Mouse (Mus musculus): ENCODE measurements around the gene Gga1. TPM values are rescaled to one million over a fixed set of nuclear protein-coding genes. Genes with fewer than 3 reads are reported as not detected.

Gene Gga1
- polyA plus RNA-seq (2021) = 60.7 TPM

DNA sequence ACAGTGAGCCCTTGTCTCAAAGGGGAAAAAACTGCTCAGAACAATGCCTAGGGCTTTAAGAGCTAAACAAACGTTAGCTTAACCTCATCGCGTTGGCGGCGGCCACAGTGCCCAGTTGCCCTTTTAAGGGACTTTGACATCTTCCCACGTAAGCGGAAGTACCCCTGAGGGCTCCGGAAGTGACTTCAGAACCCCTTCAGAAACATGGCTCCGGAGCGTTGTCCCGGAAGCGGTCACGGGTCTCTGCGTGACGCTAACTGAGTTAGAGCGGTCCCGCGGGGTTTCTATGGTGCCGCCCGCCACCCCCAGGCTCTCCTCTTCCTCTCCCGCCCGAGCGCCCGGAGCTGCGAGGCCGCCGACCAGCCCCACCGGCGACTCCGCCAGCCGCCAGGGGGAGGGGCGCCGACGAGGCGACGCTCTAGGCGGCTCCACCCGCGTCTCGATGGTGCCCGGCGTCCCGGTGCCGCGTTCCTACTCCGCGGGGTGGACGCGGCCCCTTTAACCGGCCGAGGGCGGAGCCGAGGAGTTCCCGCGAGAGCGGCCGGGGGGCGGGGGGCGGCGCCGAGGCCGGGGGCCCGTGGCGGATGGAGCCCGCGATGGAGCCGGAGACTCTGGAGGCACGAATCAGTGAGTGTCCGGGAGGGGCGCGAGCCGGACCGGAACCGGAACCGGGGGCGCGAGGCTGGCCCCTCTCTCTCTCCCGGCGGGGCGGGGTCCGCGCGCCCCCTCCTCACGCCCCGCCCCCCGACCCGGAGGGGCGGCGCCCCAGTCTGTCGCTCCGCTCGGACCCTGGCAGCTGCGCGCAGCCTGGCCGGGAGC is at the start of gene Gga1:
TSS of gene Gga1 (plus strand) at position 200 of the 819 bp plus-strand sequence.
- no peak for TF ChIP-seq CTCF (IDR thresholded peaks at IDR 0.05)
- no peaks in the 10 kb centered on the region for H3K27me3 ChIP-seq
- in situ Hi-C loops (cut with MboI; ENCODE audit: low pct_unique_long_range_greater_than_20kb) = no loop called here
- peak; percentile 91 for DNase-seq (ENCODE audit: low read depth, low spot score)
- ChIA-PET POLR2A (interaction anchor here (0.5 to 1.2 kb wide), 4 partner anchors 22 to 57 kb away, joined by 3 to 5 read pairs (median 3); partner anchors contain the start of genes Gm49510, Nol12 and Sh3bp1), CTCF (interaction anchor here (0.9 to 1.2 kb wide), 2 partner anchors 43 to 53 kb away, joined by 3 to 5 read pairs; no protein-coding TSS in a partner anchor)
- ATAC-seq = peak; percentile 63

GRCm38 (mm10) chr15:78828315-78828714 is 48.7 kb upstream of the Gga1 start:
- in situ Hi-C loops (cut with MboI; ENCODE audit: low pct_unique_long_range_greater_than_20kb) = no loop called here
- POLR2A ChIA-PET = interaction anchor here (2.3 to 3.6 kb wide), 2 partner anchors 19 to 22 kb away, joined by 6 to 14 read pairs; no protein-coding TSS in a partner anchor
- H3K27me3 ChIP-seq = no peaks in the 10 kb centered on the region
- CTCF ChIA-PET = interaction anchor here (5.1 to 10.1 kb wide), 2 partner anchors 23 to 42 kb away, joined by 34 to 144 read pairs; partner anchors contain the start of gene Lgals2
- no peak for TF ChIP-seq CTCF (IDR thresholded peaks at IDR 0.05)
- DNase-seq (ENCODE audit: low read depth, low spot score) (no peak), ATAC-seq (peak; percentile 60)

DNA sequence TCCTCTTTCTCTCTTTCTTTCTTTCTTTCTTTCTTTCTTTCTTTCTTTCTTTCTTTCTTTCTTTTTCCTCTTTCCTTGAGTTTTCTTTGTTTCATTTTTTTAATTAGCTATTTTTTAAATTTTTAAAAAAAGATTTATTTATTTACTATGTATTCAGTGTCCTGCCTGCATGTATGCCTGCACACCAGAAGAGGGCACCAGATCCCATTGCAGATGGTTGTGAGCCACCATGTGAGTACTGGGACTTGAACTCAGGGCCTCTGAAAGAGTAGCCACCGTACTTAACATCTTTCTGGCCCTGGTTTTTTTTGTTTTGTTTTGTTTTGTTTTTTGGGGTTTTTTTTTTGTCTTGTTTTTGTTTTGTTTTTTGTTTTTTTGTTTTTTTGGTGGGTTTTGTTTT is 47.4 kb upstream of the Gga1 start:
- ChIA-PET CTCF (interaction anchor here (0.6 to 10.1 kb wide), 3 partner anchors 22 to 82 kb away, joined by 3 to 144 read pairs (median 34); partner anchors contain the start of gene Lgals2), POLR2A (interaction anchor here (1.0 kb wide), 1 partner anchor 23 kb away, joined by 3 read pairs; no protein-coding TSS in a partner anchor)
- no peak for DNase-seq (ENCODE audit: low read depth, low spot score)
- TF ChIP-seq CTCF (IDR thresholded peaks at IDR 0.05) = no peak
- no peaks in the 10 kb centered on the region for H3K27me3 ChIP-seq
- in situ Hi-C loops (cut with MboI; ENCODE audit: low pct_unique_long_range_greater_than_20kb) = no loop called here
- no peak for ATAC-seq

DNA sequence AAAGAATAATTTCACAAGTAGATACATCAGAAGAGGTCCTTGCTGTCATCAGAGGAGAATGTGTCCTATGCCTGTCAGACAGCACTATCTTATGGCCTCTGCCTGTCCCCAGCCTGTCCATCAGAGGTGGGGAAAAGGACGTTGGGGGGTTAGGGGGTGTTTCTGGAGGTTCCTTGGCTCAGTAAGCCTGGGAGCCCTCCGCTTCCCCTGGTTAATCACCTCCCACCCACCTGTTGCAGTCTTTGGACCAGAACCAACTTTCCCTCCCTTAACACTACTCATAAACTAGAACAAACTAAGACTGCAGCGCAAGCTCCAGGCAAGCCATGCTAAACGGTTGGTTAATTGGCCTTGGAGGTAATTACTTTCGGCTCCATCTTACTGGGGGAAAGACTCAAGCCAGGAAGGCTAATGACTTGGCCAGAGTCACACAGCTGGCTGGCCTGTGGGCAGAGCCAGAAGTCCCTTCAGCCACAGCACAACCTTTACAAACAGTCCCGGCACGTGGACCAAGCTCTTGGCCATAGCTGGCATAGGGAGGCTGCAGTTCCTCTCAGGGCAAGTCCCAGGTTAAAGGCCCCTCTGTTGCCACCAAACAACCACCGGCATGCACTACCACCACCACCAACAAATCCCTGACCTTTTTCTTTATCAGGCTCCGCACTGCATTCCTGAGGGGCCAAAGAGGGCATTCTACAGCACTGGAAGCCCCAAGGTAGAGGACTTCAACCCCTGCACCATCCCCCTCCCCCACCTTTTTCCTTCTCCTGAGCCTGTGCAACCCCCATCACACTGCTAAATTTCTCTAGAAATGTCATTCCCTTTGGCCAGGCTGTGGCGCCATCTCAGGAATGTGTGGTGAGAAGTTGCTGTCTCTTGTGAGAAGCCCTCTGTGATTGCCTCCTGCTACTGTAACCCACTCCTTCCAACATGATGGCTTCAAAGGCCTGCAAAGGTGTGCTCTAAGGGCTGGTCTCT is 46.0 kb upstream of the Gga1 start:
- ChIA-PET POLR2A (interaction anchor here (1.6 to 3.9 kb wide), 3 partner anchors 11 to 22 kb away, joined by 5 to 27 read pairs (median 12); partner anchors contain the start of gene Cdc42ep1), CTCF (interaction anchor here (1.2 to 10.1 kb wide), 2 partner anchors 8 to 20 kb away, joined by 3 to 144 read pairs; partner anchors contain the start of gene Lgals2)
- H3K27me3 ChIP-seq = no peaks in the 10 kb centered on the region
- no peak for TF ChIP-seq CTCF (IDR thresholded peaks at IDR 0.05)
- in situ Hi-C loops (cut with MboI; ENCODE audit: low pct_unique_long_range_greater_than_20kb) = no loop called here
- ATAC-seq (no peak), DNase-seq (ENCODE audit: low read depth, low spot score) (no peak)

DNA sequence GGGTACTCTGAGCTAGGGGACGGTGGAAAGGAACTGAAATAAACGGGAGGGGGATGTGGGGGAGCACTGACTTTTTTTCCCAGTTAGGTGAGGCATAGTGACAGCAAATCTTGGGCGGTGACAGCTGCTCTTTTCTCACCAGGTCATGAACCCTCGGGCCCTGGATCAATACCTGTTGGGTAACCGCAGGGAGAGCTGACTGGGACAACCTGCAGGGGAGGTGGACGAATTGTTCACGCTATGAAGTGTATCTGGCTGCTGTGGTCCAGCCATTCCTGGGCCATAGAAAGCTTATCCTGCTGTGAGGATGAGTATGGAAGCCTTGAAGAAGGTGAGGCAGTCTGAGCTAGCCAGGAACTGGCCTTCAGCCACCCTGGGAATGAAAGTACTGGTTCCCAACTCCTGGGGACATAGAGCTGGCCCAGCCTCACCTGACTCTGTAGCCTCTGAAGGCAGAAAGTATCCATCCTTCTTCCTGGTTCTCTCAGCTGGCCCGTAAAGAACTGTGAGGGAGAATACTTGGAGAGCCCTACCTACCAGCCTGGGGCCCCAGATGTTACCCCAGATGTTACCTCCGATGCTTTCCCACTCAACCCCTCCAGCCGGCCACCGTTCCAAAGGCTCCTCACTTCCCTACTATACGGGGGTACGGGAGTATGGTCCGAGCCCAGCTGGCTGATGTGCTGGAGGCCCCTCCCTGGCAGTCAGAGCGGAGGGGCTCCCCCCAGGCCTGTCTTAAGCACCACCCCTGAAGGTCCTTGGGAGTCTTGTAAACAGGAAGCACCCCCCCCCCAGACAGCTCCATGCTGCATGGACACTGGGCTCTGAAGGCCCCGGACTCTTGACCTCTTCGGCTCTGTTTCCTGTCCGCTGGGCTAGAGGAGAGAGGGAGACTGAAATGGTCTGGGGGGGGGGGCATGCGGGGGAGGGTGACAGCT is 45.0 kb upstream of the Gga1 start:
- DNase-seq (ENCODE audit: low read depth, low spot score) (no peak), ATAC-seq (no peak)
- TF ChIP-seq CTCF (IDR thresholded peaks at IDR 0.05) = no peak
- POLR2A ChIA-PET = interaction anchor here (0.6 to 3.9 kb wide), 7 partner anchors 10 to 67 kb away, joined by 3 to 27 read pairs (median 5); partner anchors contain the start of genes Cdc42ep1, Gm49510 and Sh3bp1
- in situ Hi-C loops (cut with MboI; ENCODE audit: low pct_unique_long_range_greater_than_20kb) = no loop called here
- CTCF ChIA-PET = interaction anchor here (10.1 kb wide), 1 partner anchor 19 kb away, joined by 144 read pairs; the partner anchor contains the start of gene Lgals2
- H3K27me3 ChIP-seq = no peaks in the 10 kb centered on the region

GRCm38 (mm10) chr15:78832701-78833123 is 44.3 kb upstream of the Gga1 start:
- in situ Hi-C loops (cut with MboI; ENCODE audit: low pct_unique_long_range_greater_than_20kb) = no loop called here
- CTCF ChIA-PET = interaction anchor here (10.1 kb wide), 1 partner anchor 19 kb away, joined by 144 read pairs; the partner anchor contains the start of gene Lgals2
- H3K27me3 ChIP-seq = no peaks in the 10 kb centered on the region
- no peak for DNase-seq (ENCODE audit: low read depth, low spot score)
- POLR2A ChIA-PET = interaction anchor here (0.6 to 3.9 kb wide), 7 partner anchors 9 to 45 kb away, joined by 3 to 27 read pairs (median 6); partner anchors contain the start of gene Cdc42ep1
- no peak for TF ChIP-seq CTCF (IDR thresholded peaks at IDR 0.05)
- peak; percentile 24 for ATAC-seq

GRCm38 (mm10) chr15:78833582-78833981 is 43.4 kb upstream of the Gga1 start:
- no peaks in the 10 kb centered on the region for H3K27me3 ChIP-seq
- DNase-seq (ENCODE audit: low read depth, low spot score) (no peak), ATAC-seq (no peak)
- POLR2A ChIA-PET = interaction anchor here (2.0 to 3.9 kb wide), 3 partner anchors 11 to 16 kb away, joined by 6 to 27 read pairs (median 11); no protein-coding TSS in a partner anchor
- in situ Hi-C loops (cut with MboI; ENCODE audit: low pct_unique_long_range_greater_than_20kb) = no loop called here
- TF ChIP-seq CTCF (IDR thresholded peaks at IDR 0.05) = no peak
- CTCF ChIA-PET = interaction anchor here (10.1 kb wide), 1 partner anchor 18 kb away, joined by 144 read pairs; the partner anchor contains the start of gene Lgals2

- no peak for DNase-seq (ENCODE audit: low read depth, low spot score)
- CTCF ChIA-PET = interaction anchor here (0.7 to 10.1 kb wide), 3 partner anchors 8 to 43 kb away, joined by 3 to 144 read pairs (median 5); partner anchors contain the start of genes Gga1 and Lgals2
Measured at GRCm38 (mm10) chr15:78834233-78835005, 42.6 kb upstream of the Gga1 start.

More at GRCm38 (mm10) chr15:78834233-78835005, 42.6 kb upstream of the Gga1 start:
- POLR2A ChIA-PET = interaction anchor here (1.0 to 3.9 kb wide), 5 partner anchors 10 to 32 kb away, joined by 3 to 27 read pairs (median 3); partner anchors contain the start of genes Card10 and Lgals2
- TF ChIP-seq CTCF (IDR thresholded peaks at IDR 0.05) = no peak
- in situ Hi-C loops (cut with MboI; ENCODE audit: low pct_unique_long_range_greater_than_20kb) = no loop called here
- peak; percentile 59 for ATAC-seq
- H3K27me3 ChIP-seq = no peaks in the 10 kb centered on the region
